Mouse (Mus musculus): ENCODE measurements around the gene Myrf. TPM values are rescaled to one million over a fixed set of nuclear protein-coding genes. Genes with fewer than 3 reads are reported as not detected.
A peak's percentile ranks its signal among the peaks of the same experiment; 100 is the strongest.

The Myrf gene
- polyA plus RNA-seq (2012; rRNA removed): 35.0 and 43.1 TPM in 2 replicates

- Histone ChIP-seq H3K4me3 (replicated peaks; ENCODE audit: insufficient read depth, low read depth, low read length) (peak within 1 kb of the TSS; percentile 32), H3K27me3 (ENCODE audit: control insufficient read depth, insufficient read depth, low read length) (no peaks in the 10 kb centered on the region; the same call in 1 of the 2 replicates), H3K4me1 (ENCODE audit: control insufficient read depth, insufficient read depth, low read length) (no peaks in the 10 kb centered on the region; the same call in 1 of the 2 replicates), H3K27ac (ENCODE audit: insufficient read depth, low read length) (peak within 1 kb of the TSS; percentile 63; the same call in 1 of the 2 replicates)
- TF ChIP-seq POLR2A (IDR thresholded peaks at IDR 0.05; ENCODE audit: borderline replicate concordance, insufficient read depth, low read length) (no peak), CTCF (IDR thresholded peaks at IDR 0.05; ENCODE audit: borderline replicate concordance, insufficient read depth, low read depth, low read length) (peak; percentile 71)
- WGBS: 10% methylated on average over 43 of the region's 43 CpGs
- DNase-seq: peak; percentile 61 to 68
Observed at GRCm38 (mm10) chr19:10240654-10241305, at the start of gene Myrf. TSS of gene Myrf (minus strand) at chr19:10240748.

GRCm38 (mm10) chr19:10289609-10290150, 49.1 kb upstream of the Myrf start:
- H3K4me3 ChIP-seq (replicated peaks; ENCODE audit: insufficient read depth, low read depth, low read length): no peak overlapping the region
- no peak overlapping the region for H3K27ac ChIP-seq (ENCODE audit: insufficient read depth, low read length)
- no peak for TF ChIP-seq POLR2A (IDR thresholded peaks at IDR 0.05; ENCODE audit: borderline replicate concordance, insufficient read depth, low read length)
- no peak for TF ChIP-seq CTCF (IDR thresholded peaks at IDR 0.05; ENCODE audit: borderline replicate concordance, insufficient read depth, low read depth, low read length)
- H3K27me3 ChIP-seq (ENCODE audit: control insufficient read depth, insufficient read depth, low read length): no peaks in the 10 kb centered on the region
- WGBS: 84% methylated on average over 4 of the region's 4 CpGs
- DNase-seq: no peak
- peaks cover 6% of the 10 kb centered on the region; the same call in 1 of the 2 replicates for H3K4me1 ChIP-seq (ENCODE audit: control insufficient read depth, insufficient read depth, low read length)

- Histone ChIP-seq H3K4me1 (ENCODE audit: control insufficient read depth, insufficient read depth, low read length) (peaks cover 6% of the 10 kb centered on the region; the same call in 1 of the 2 replicates), H3K27me3 (ENCODE audit: control insufficient read depth, insufficient read depth, low read length) (no peaks in the 10 kb centered on the region), H3K27ac (ENCODE audit: insufficient read depth, low read length) (no peak overlapping the region), H3K4me3 (replicated peaks; ENCODE audit: insufficient read depth, low read depth, low read length) (no peak overlapping the region)
- no peak for DNase-seq
- TF ChIP-seq POLR2A (IDR thresholded peaks at IDR 0.05; ENCODE audit: borderline replicate concordance, insufficient read depth, low read length): no peak
- no peak for TF ChIP-seq CTCF (IDR thresholded peaks at IDR 0.05; ENCODE audit: borderline replicate concordance, insufficient read depth, low read depth, low read length)
- 79% methylated on average over 8 of the region's 8 CpGs for WGBS
Observed at GRCm38 (mm10) chr19:10288125-10289040, 47.8 kb upstream of the Myrf start.

GRCm38 (mm10) chr19:10286458-10286872, 45.9 kb upstream of the Myrf start:
- peaks cover 6% of the 10 kb centered on the region; the same call in 1 of the 2 replicates for H3K4me1 ChIP-seq (ENCODE audit: control insufficient read depth, insufficient read depth, low read length)
- H3K27ac ChIP-seq (ENCODE audit: insufficient read depth, low read length): no peak overlapping the region
- TF ChIP-seq POLR2A (IDR thresholded peaks at IDR 0.05; ENCODE audit: borderline replicate concordance, insufficient read depth, low read length) (no peak), CTCF (IDR thresholded peaks at IDR 0.05; ENCODE audit: borderline replicate concordance, insufficient read depth, low read depth, low read length) (no peak)
- no peak overlapping the region for H3K4me3 ChIP-seq (replicated peaks; ENCODE audit: insufficient read depth, low read depth, low read length)
- no peak for DNase-seq
- WGBS: 66% methylated on average over 10 of the region's 10 CpGs
- H3K27me3 ChIP-seq (ENCODE audit: control insufficient read depth, insufficient read depth, low read length): no peaks in the 10 kb centered on the region; the same call in 1 of the 2 replicates

- no peak for TF ChIP-seq POLR2A (IDR thresholded peaks at IDR 0.05; ENCODE audit: borderline replicate concordance, insufficient read depth, low read length)
- no peak for TF ChIP-seq CTCF (IDR thresholded peaks at IDR 0.05; ENCODE audit: borderline replicate concordance, insufficient read depth, low read depth, low read length)
- no peak overlapping the region for H3K4me3 ChIP-seq (replicated peaks; ENCODE audit: insufficient read depth, low read depth, low read length)
- no peaks in the 10 kb centered on the region; the same call in 1 of the 2 replicates for H3K27me3 ChIP-seq (ENCODE audit: control insufficient read depth, insufficient read depth, low read length)
- 81% methylated on average over 14 of the region's 14 CpGs for WGBS
- H3K4me1 ChIP-seq (ENCODE audit: control insufficient read depth, insufficient read depth, low read length): peaks cover 26% of the 10 kb centered on the region
- no peak for DNase-seq
- 0 out of 2 replicates have a peak overlapping the region, but pooled peaks have one; percentile 10 for H3K27ac ChIP-seq (ENCODE audit: insufficient read depth, low read length)
Observed at GRCm38 (mm10) chr19:10280771-10281540, 40.4 kb upstream of the Myrf start.

- H3K4me3 ChIP-seq (replicated peaks; ENCODE audit: insufficient read depth, low read depth, low read length): no peak overlapping the region
- no peak overlapping the region for H3K27ac ChIP-seq (ENCODE audit: insufficient read depth, low read length)
- no peak for DNase-seq
- peaks cover 26% of the 10 kb centered on the region for H3K4me1 ChIP-seq (ENCODE audit: control insufficient read depth, insufficient read depth, low read length)
- TF ChIP-seq POLR2A (IDR thresholded peaks at IDR 0.05; ENCODE audit: borderline replicate concordance, insufficient read depth, low read length): no peak
- no peak for TF ChIP-seq CTCF (IDR thresholded peaks at IDR 0.05; ENCODE audit: borderline replicate concordance, insufficient read depth, low read depth, low read length)
- WGBS: 82% methylated on average over 9 of the region's 9 CpGs
- no peaks in the 10 kb centered on the region; the same call in 1 of the 2 replicates for H3K27me3 ChIP-seq (ENCODE audit: control insufficient read depth, insufficient read depth, low read length)
Observed at GRCm38 (mm10) chr19:10279668-10280067, 39.1 kb upstream of the Myrf start.

All from cerebellum, adult 2 months (tissue).